Mouse (Mus musculus): ENCODE results near the gene Gng7. TPM values are rescaled to one million over a fixed set of nuclear protein-coding genes. Genes with fewer than 3 reads are reported as not detected.

Gng7 gene
- total RNA-seq, 4 experiments from 2014 or later: 9.4 to 16.6 (median 12.9) TPM

Other genes with a start within 250 kb of the Gng7 start
- 10 to 100 TPM; 52.0 to 78.6 (median 55.5) TPM for gene Sf3a2, start 216.7 kb downstream of the Gng7 start, total RNA-seq (2022)
- 100 to 1,000 TPM in 3 of 4 experiments, 10 to 100 TPM in 1; 92.4 to 130 (median 107) TPM for gene Plekhj1, start 216.3 kb downstream of the Gng7 start, total RNA-seq (2022)
- gene Amh, start 209.7 kb downstream of the Gng7 start, total RNA-seq (2022): 1 to 10 TPM in 1 of 4 experiments, under 1 TPM in 3; 0.20 to 1.3 (median 0.68) TPM
- 10 to 100 TPM in 2 of 4 experiments, 1 to 10 TPM in 2; 5.7 to 23.4 (median 12.4) TPM for gene Jsrp1, start 201.4 kb downstream of the Gng7 start, total RNA-seq (2022)
- 1,000 to 10,000 TPM in 1 of 4 experiments, 100 to 1,000 TPM in 3; 825 to 1,012 (median 923) TPM for gene Oaz1, start 188.3 kb downstream of the Gng7 start, total RNA-seq (2022)
- 10 to 100 TPM in 3 of 4 experiments, 1 to 10 TPM in 1; 8.4 to 21.5 (median 15.9) TPM for gene Lingo3, start 170.9 kb downstream of the Gng7 start, total RNA-seq (2022)
- gene Lsm7, start 159.7 kb downstream of the Gng7 start, total RNA-seq (2022): 10 to 100 TPM; 27.4 to 54.4 (median 34.0) TPM
- gene Sppl2b, start 159.7 kb downstream of the Gng7 start, total RNA-seq (2022): 10 to 100 TPM; 28.1 to 45.3 (median 36.1) TPM
- under 1 TPM in 1 of 4 experiments, not detected in 3; 0.18 TPM for gene Tmprss9, start 143.1 kb downstream of the Gng7 start, total RNA-seq (2022)
- gene Timm13, start 114.0 kb downstream of the Gng7 start, total RNA-seq (2022): 100 to 1,000 TPM; 154 to 235 (median 185) TPM
- gene Lmnb2, start 96.7 kb downstream of the Gng7 start, total RNA-seq (2022): 10 to 100 TPM; 10.0 to 17.2 (median 15.2) TPM
- gene Gadd45b, start 84.9 kb downstream of the Gng7 start, total RNA-seq (2022): 100 to 1,000 TPM in 1 of 4 experiments, 10 to 100 TPM in 3; 17.5 to 112 (median 73.6) TPM
- 1 to 10 TPM; 3.6 to 6.5 (median 4.4) TPM for gene Diras1, start 10.7 kb upstream of the Gng7 start, total RNA-seq (2022)
- 10 to 100 TPM; 50.7 to 86.9 (median 66.5) TPM for gene Slc39a3, start 22.5 kb upstream of the Gng7 start, total RNA-seq (2022)
- gene Sgta, start 45.2 kb upstream of the Gng7 start, total RNA-seq (2022): 100 to 1,000 TPM; 185 to 247 (median 197) TPM
- gene Thop1, start 55.1 kb upstream of the Gng7 start, total RNA-seq (2022): 10 to 100 TPM; 43.6 to 59.2 (median 45.7) TPM
- 1 to 10 TPM in 2 of 4 experiments, under 1 TPM in 2; 0.35 to 2.7 (median 1.3) TPM for gene Creb3l3, start 83.9 kb upstream of the Gng7 start, total RNA-seq (2022)
- 100 to 1,000 TPM; 169 to 227 (median 204) TPM for gene Map2k2, start 91.0 kb upstream of the Gng7 start, total RNA-seq (2022)
- 10 to 100 TPM; 86.5 to 94.0 (median 92.3) TPM for gene Zbtb7a, start 120.3 kb upstream of the Gng7 start, total RNA-seq (2022)
- gene Pias4, start 153.0 kb upstream of the Gng7 start, total RNA-seq (2022): 10 to 100 TPM; 22.8 to 32.5 (median 30.1) TPM
- gene Eef2, start 161.7 kb upstream of the Gng7 start, total RNA-seq (2022): 1,000 to 10,000 TPM; 1,447 to 1,655 (median 1,598) TPM
- gene Dapk3, start 168.1 kb upstream of the Gng7 start, total RNA-seq (2022): 10 to 100 TPM; 67.7 to 88.0 (median 81.8) TPM
- not detected for gene 4930442H23Rik, start 168.9 kb upstream of the Gng7 start, total RNA-seq (2022)
- not detected for gene Nmrk2, start 187.1 kb upstream of the Gng7 start, total RNA-seq (2022)
- gene Atcay, start 215.9 kb upstream of the Gng7 start, total RNA-seq (2022): 1 to 10 TPM; 3.8 to 6.4 (median 4.4) TPM
- gene Zfr2, start 218.2 kb upstream of the Gng7 start, total RNA-seq (2022): 10 to 100 TPM; 27.6 to 35.6 (median 30.0) TPM
- 1 to 10 TPM in 3 of 4 experiments, under 1 TPM in 1; 0.67 to 2.1 (median 1.5) TPM for gene Matk, start 238.0 kb upstream of the Gng7 start, total RNA-seq (2022)

All from adrenal gland, adult 8-10 months (tissue).